Mouse (Mus musculus): ENCODE data around the gene Prkn. TPM values are rescaled to one million over a fixed set of nuclear protein-coding genes. Genes with fewer than 3 reads are reported as not detected.
A peak's percentile ranks its signal among the peaks of the same experiment; 100 is the strongest.

The Prkn gene
- polyA plus RNA-seq, 1 experiment from 2014 or later, result 5.7 TPM

- no peak overlapping the region for H3K4me3 ChIP-seq (ENCODE audit: low read length)
- no peaks in the 10 kb centered on the region for H3K9me3 ChIP-seq (ENCODE audit: control insufficient read depth, low read length)
- no peaks in the 10 kb centered on the region for H3K4me1 ChIP-seq (ENCODE audit: control insufficient read depth, insufficient read depth, low read depth, low read length)
- ATAC-seq, result no peak
- H3K36me3 ChIP-seq (ENCODE audit: control insufficient read depth, insufficient read depth, low read length), result no peaks in the 10 kb centered on the region
- no peaks in the 10 kb centered on the region for H3K27me3 ChIP-seq (replicated peaks; ENCODE audit: control insufficient read depth, insufficient read depth, low read length)
- 50% methylated on average over 4 of the region's 4 CpGs for WGBS
- H3K27ac ChIP-seq (ENCODE audit: low read depth, low read length), result no peak overlapping the region
- H3K9ac ChIP-seq (ENCODE audit: low read depth, low read length), result no peak overlapping the region
- no peak overlapping the region for H3K4me2 ChIP-seq (ENCODE audit: low read length)
Measured at GRCm38 (mm10) chr17:11130919-11131318, 290.7 kb downstream of the Prkn start.

GRCm38 (mm10) chr17:11142321-11142720, 302.1 kb downstream of the Prkn start:
- ATAC-seq, result peak; percentile 52; the same call in 1 of the 2 replicates

GRCm38 (mm10) chr17:11156119-11156518, 315.9 kb downstream of the Prkn start:
- H3K36me3 ChIP-seq (ENCODE audit: control insufficient read depth, insufficient read depth, low read length), result no peaks in the 10 kb centered on the region
- no peaks in the 10 kb centered on the region for H3K4me1 ChIP-seq (ENCODE audit: control insufficient read depth, insufficient read depth, low read depth, low read length)
- no peak overlapping the region for H3K27ac ChIP-seq (ENCODE audit: low read depth, low read length)
- WGBS, result 92% methylated on average over 3 of the region's 3 CpGs
- no peak overlapping the region for H3K4me2 ChIP-seq (ENCODE audit: low read length)
- H3K27me3 ChIP-seq (replicated peaks; ENCODE audit: control insufficient read depth, insufficient read depth, low read length), result no peaks in the 10 kb centered on the region
- H3K9ac ChIP-seq (ENCODE audit: low read depth, low read length), result no peak overlapping the region
- no peaks in the 10 kb centered on the region for H3K9me3 ChIP-seq (ENCODE audit: control insufficient read depth, low read length)
- no peak overlapping the region for H3K4me3 ChIP-seq (ENCODE audit: low read length)
- ATAC-seq, result no peak

More at GRCm38 (mm10) chr17:11142321-11142720, 302.1 kb downstream of the Prkn start:
- no peak overlapping the region for H3K4me3 ChIP-seq (ENCODE audit: low read length)
- WGBS, result 55% methylated on average over 5 of the region's 5 CpGs
- no peaks in the 10 kb centered on the region; the same call in 1 of the 2 replicates for H3K4me1 ChIP-seq (ENCODE audit: control insufficient read depth, insufficient read depth, low read depth, low read length)
- H3K36me3 ChIP-seq (ENCODE audit: control insufficient read depth, insufficient read depth, low read length), result no peaks in the 10 kb centered on the region
- H3K27ac ChIP-seq (ENCODE audit: low read depth, low read length), result no peak overlapping the region
- no peaks in the 10 kb centered on the region for H3K9me3 ChIP-seq (ENCODE audit: control insufficient read depth, low read length)
- H3K9ac ChIP-seq (ENCODE audit: low read depth, low read length), result no peak overlapping the region
- H3K4me2 ChIP-seq (ENCODE audit: low read length), result no peak overlapping the region
- H3K27me3 ChIP-seq (replicated peaks; ENCODE audit: control insufficient read depth, insufficient read depth, low read length), result no peaks in the 10 kb centered on the region

- ATAC-seq, result no peak
- Histone ChIP-seq H3K27me3 (replicated peaks; ENCODE audit: control insufficient read depth, insufficient read depth, low read length) (no peaks in the 10 kb centered on the region), H3K4me3 (ENCODE audit: low read length) (no peak overlapping the region), H3K4me2 (ENCODE audit: low read length) (no peak overlapping the region), H3K9ac (ENCODE audit: low read depth, low read length) (no peak overlapping the region), H3K4me1 (ENCODE audit: control insufficient read depth, insufficient read depth, low read depth, low read length) (no peaks in the 10 kb centered on the region), H3K27ac (ENCODE audit: low read depth, low read length) (no peak overlapping the region), H3K9me3 (ENCODE audit: control insufficient read depth, low read length) (no peaks in the 10 kb centered on the region), H3K36me3 (ENCODE audit: control insufficient read depth, insufficient read depth, low read length) (no peaks in the 10 kb centered on the region)
- 66% methylated on average over 7 of the region's 7 CpGs for WGBS
Measured at GRCm38 (mm10) chr17:11157536-11157935, 317.4 kb downstream of the Prkn start.

- Histone ChIP-seq H3K9me3 (ENCODE audit: control insufficient read depth, low read length) (no peaks in the 10 kb centered on the region), H3K4me1 (ENCODE audit: control insufficient read depth, insufficient read depth, low read depth, low read length) (no peaks in the 10 kb centered on the region), H3K4me2 (ENCODE audit: low read length) (no peak overlapping the region), H3K4me3 (ENCODE audit: low read length) (no peak overlapping the region), H3K27ac (ENCODE audit: low read depth, low read length) (no peak overlapping the region), H3K36me3 (ENCODE audit: control insufficient read depth, insufficient read depth, low read length) (no peaks in the 10 kb centered on the region), H3K27me3 (replicated peaks; ENCODE audit: control insufficient read depth, insufficient read depth, low read length) (no peaks in the 10 kb centered on the region), H3K9ac (ENCODE audit: low read depth, low read length) (no peak overlapping the region)
- no peak; the same call in 1 of the 2 replicates for ATAC-seq
- WGBS, result 55% methylated on average over 1 of the region's 1 CpGs
Measured at GRCm38 (mm10) chr17:11161436-11161835, 321.3 kb downstream of the Prkn start.

- Histone ChIP-seq H3K27me3 (replicated peaks; ENCODE audit: control insufficient read depth, insufficient read depth, low read length) (no peaks in the 10 kb centered on the region), H3K9ac (ENCODE audit: low read depth, low read length) (no peak overlapping the region), H3K4me2 (ENCODE audit: low read length) (no peak overlapping the region), H3K27ac (ENCODE audit: low read depth, low read length) (no peak overlapping the region), H3K4me3 (ENCODE audit: low read length) (no peak overlapping the region), H3K9me3 (ENCODE audit: control insufficient read depth, low read length) (no peaks in the 10 kb centered on the region), H3K36me3 (ENCODE audit: control insufficient read depth, insufficient read depth, low read length) (no peaks in the 10 kb centered on the region), H3K4me1 (ENCODE audit: control insufficient read depth, insufficient read depth, low read depth, low read length) (no peaks in the 10 kb centered on the region)
- WGBS, result 81% methylated on average over 3 of the region's 3 CpGs
- no peak for ATAC-seq
Measured at GRCm38 (mm10) chr17:11162770-11163169, 322.6 kb downstream of the Prkn start.

- ATAC-seq, result no peak
- H3K4me1 ChIP-seq (ENCODE audit: control insufficient read depth, insufficient read depth, low read depth, low read length), result no peaks in the 10 kb centered on the region
- no peak overlapping the region for H3K4me2 ChIP-seq (ENCODE audit: low read length)
- no peaks in the 10 kb centered on the region for H3K27me3 ChIP-seq (replicated peaks; ENCODE audit: control insufficient read depth, insufficient read depth, low read length)
- H3K9ac ChIP-seq (ENCODE audit: low read depth, low read length), result no peak overlapping the region
- no peaks in the 10 kb centered on the region for H3K9me3 ChIP-seq (ENCODE audit: control insufficient read depth, low read length)
- no peaks in the 10 kb centered on the region for H3K36me3 ChIP-seq (ENCODE audit: control insufficient read depth, insufficient read depth, low read length)
- no peak overlapping the region for H3K27ac ChIP-seq (ENCODE audit: low read depth, low read length)
- H3K4me3 ChIP-seq (ENCODE audit: low read length), result no peak overlapping the region
Measured at GRCm38 (mm10) chr17:11187356-11187755, 347.2 kb downstream of the Prkn start.

GRCm38 (mm10) chr17:11188494-11188893, 348.3 kb downstream of the Prkn start:
- H3K36me3 ChIP-seq (ENCODE audit: control insufficient read depth, insufficient read depth, low read length), result no peaks in the 10 kb centered on the region
- 80% methylated on average over 4 of the region's 4 CpGs for WGBS
- no peak for ATAC-seq

GRCm38 (mm10) chr17:11190306-11190705, 350.1 kb downstream of the Prkn start:
- WGBS, result 68% methylated on average over 2 of the region's 2 CpGs
- ATAC-seq, result no peak

More at GRCm38 (mm10) chr17:11188494-11188893, 348.3 kb downstream of the Prkn start:
- Histone ChIP-seq H3K4me3 (ENCODE audit: low read length) (no peak overlapping the region), H3K9me3 (ENCODE audit: control insufficient read depth, low read length) (no peaks in the 10 kb centered on the region), H3K27ac (ENCODE audit: low read depth, low read length) (no peak overlapping the region), H3K9ac (ENCODE audit: low read depth, low read length) (no peak overlapping the region), H3K4me2 (ENCODE audit: low read length) (no peak overlapping the region), H3K27me3 (replicated peaks; ENCODE audit: control insufficient read depth, insufficient read depth, low read length) (no peaks in the 10 kb centered on the region), H3K4me1 (ENCODE audit: control insufficient read depth, insufficient read depth, low read depth, low read length) (no peaks in the 10 kb centered on the region)

GRCm38 (mm10) chr17:11198134-11198533, 357.9 kb downstream of the Prkn start:
- H3K9ac ChIP-seq (ENCODE audit: low read depth, low read length), result no peak overlapping the region
- WGBS, result 28% methylated on average over 2 of the region's 2 CpGs
- H3K4me3 ChIP-seq (ENCODE audit: low read length), result no peak overlapping the region
- H3K4me1 ChIP-seq (ENCODE audit: control insufficient read depth, insufficient read depth, low read depth, low read length), result no peaks in the 10 kb centered on the region
- no peaks in the 10 kb centered on the region for H3K9me3 ChIP-seq (ENCODE audit: control insufficient read depth, low read length)
- H3K36me3 ChIP-seq (ENCODE audit: control insufficient read depth, insufficient read depth, low read length), result no peaks in the 10 kb centered on the region
- no peak for ATAC-seq
- no peaks in the 10 kb centered on the region for H3K27me3 ChIP-seq (replicated peaks; ENCODE audit: control insufficient read depth, insufficient read depth, low read length)
- H3K4me2 ChIP-seq (ENCODE audit: low read length), result no peak overlapping the region
- H3K27ac ChIP-seq (ENCODE audit: low read depth, low read length), result no peak overlapping the region

More at GRCm38 (mm10) chr17:11190306-11190705, 350.1 kb downstream of the Prkn start:
- H3K9me3 ChIP-seq (ENCODE audit: control insufficient read depth, low read length), result no peaks in the 10 kb centered on the region
- no peak overlapping the region for H3K9ac ChIP-seq (ENCODE audit: low read depth, low read length)
- H3K27me3 ChIP-seq (replicated peaks; ENCODE audit: control insufficient read depth, insufficient read depth, low read length), result no peaks in the 10 kb centered on the region
- no peaks in the 10 kb centered on the region for H3K36me3 ChIP-seq (ENCODE audit: control insufficient read depth, insufficient read depth, low read length)
- H3K4me2 ChIP-seq (ENCODE audit: low read length), result no peak overlapping the region
- H3K27ac ChIP-seq (ENCODE audit: low read depth, low read length), result no peak overlapping the region
- H3K4me3 ChIP-seq (ENCODE audit: low read length), result no peak overlapping the region
- no peaks in the 10 kb centered on the region for H3K4me1 ChIP-seq (ENCODE audit: control insufficient read depth, insufficient read depth, low read depth, low read length)
